Mouse (Mus musculus) cerebellum, adult 11 months (tissue): ENCODE results near the gene Ptgds.
A peak's percentile ranks its signal among the peaks of the same experiment; 100 is the strongest.

Source experiments
- DNase-seq: peaks from one replicate; pipeline ENCODE4 v3.0.0; 2022

Ptgds gene

GRCm38 (mm10) chr2:25441067-25441466 lies 28.8 kb downstream of the Ptgds start:
- no peak for DNase-seq

GRCm38 (mm10) chr2:25436286-25436820 lies 33.5 kb downstream of the Ptgds start:
- peak; percentile 25 for DNase-seq

- peak; percentile 94 for DNase-seq
Measured at GRCm38 (mm10) chr2:25434292-25434691, 35.6 kb downstream of the Ptgds start.

- no peak for DNase-seq
Measured at GRCm38 (mm10) chr2:25433101-25433500, 36.7 kb downstream of the Ptgds start.

- DNase-seq = no peak
Measured at GRCm38 (mm10) chr2:25432326-25433098, 37.3 kb downstream of the Ptgds start.

DNA sequence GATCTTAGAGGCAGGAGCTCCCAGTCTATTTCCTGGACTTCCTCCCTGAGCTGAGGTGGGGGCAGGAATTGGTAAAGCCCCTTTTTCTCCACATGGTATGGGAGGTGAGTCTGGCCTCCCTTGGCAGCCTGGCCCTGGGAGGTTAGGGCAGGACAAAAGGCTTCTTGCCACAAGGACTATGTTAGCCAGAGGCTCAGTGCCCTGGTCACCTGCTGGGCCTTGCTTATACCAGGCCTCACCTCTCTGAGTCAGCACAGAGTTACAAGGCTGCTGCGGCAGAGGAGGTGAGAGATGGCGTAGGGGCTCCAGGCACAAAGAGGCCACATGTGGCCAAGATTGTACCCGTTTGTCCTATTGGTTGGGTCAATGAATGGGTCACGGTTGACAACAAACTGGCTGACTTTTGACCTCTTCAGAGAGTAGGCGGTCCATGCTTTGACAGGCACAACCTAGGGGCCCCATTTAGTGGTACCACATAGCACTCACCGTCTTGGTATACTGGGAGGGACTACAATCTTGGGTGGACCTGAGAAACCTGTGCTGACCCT lies 38.5 kb downstream of the Ptgds start:
- DNase-seq = no peak

- no peak for DNase-seq
Measured at GRCm38 (mm10) chr2:25430395-25431233, 39.2 kb downstream of the Ptgds start.

DNA sequence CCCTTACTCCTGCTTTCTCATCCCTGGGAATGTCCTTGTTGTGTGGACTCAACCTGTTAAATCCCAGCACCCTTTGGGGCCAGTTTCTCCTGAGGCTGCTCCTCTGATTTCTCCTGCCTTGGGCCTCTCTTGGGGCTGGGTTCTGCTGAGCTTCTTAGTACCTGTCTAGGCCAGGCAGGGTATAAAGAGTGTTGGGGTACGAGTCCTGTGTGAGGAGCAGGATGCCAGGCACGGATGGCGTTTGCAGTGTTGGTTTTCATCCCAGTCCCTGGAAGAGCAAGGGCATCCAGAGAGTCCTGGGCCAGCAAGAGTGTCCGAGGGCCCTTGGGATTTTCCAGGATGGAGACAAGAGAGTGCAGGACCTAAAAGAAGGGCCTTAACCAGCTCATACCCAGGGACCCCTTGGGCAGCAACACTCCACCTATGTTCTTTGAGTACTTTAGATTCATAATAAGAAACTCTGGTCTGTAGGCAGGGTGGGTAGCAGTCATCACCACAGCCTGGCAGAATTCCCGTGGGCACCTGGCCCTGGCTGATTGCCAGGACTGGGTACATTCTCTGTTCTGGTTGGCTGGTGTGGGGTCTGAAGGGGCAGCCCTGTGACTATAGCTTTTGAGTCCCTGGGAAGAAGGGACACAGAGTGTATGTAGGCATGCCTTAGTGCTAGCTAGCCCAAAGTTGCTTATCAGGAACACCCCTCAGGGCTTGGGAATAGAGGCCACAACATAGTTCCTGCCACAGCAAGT lies 40.2 kb downstream of the Ptgds start:
- DNase-seq = peak; percentile 74

- peak; percentile 97 for DNase-seq
Measured at GRCm38 (mm10) chr2:25428442-25429236, 41.2 kb downstream of the Ptgds start, which contains the start of gene Abca2. Abca2 (plus strand) TSS chr2:25428703.

GRCm38 (mm10) chr2:25427256-25427655 lies 42.6 kb downstream of the Ptgds start:
- DNase-seq = no peak

GRCm38 (mm10) chr2:25426721-25427191 lies 43.1 kb downstream of the Ptgds start:
- DNase-seq = peak; percentile 75

DNA sequence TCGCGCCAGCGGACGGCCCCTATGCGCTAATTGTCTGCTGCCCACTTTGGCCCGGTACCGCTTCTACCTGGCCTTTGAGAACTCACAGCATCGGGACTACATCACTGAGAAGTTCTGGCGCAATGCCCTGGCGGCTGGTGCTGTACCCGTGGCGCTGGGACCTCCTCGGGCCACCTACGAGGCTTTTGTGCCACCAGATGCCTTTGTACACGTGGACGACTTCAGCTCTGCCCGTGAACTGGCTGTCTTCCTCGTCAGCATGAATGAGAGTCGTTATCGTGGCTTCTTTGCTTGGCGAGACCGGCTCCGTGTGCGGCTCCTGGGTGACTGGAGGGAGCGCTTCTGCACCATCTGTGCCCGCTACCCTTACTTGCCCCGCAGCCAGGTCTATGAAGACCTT lies 44.4 kb downstream of the Ptgds start:
- DNase-seq = peak; percentile 50

GRCm38 (mm10) chr2:25423626-25424025 lies 46.2 kb downstream of the Ptgds start:
- DNase-seq = peak; percentile 16

- peak; percentile 26 for DNase-seq
Measured at GRCm38 (mm10) chr2:25422587-25423410, 47.0 kb downstream of the Ptgds start, which contains the start of gene Fut7. Fut7 (plus strand) TSS chr2:25423267.

GRCm38 (mm10) chr2:25421896-25422295 lies 48.0 kb downstream of the Ptgds start:
- DNase-seq = peak; percentile 52

DNA sequence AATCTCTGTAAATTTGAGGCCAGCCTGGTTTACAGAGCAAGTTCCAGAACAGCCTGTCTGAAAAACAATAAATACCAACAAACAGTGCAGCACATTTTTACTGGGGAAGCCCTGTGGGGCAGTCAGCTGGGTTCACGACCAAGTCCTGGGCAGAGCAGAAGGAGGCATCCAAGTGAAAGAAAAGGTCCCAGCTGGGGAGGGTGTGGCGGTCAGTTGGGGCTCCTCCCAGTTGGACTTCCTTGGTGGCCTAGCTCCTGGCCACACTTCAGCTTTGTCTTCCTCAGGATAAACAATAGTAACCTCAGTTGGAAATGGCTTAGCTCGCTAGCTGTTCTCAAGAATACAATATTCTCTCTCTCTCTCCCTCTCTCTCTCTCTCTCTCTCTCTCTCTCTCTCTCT lies 52.4 kb downstream of the Ptgds start:
- DNase-seq = no peak
